Mouse (Mus musculus) forebrain, embryonic 16.5 days (tissue): ENCODE data around the gene Trpv3. TPM values are rescaled to one million over a fixed set of nuclear protein-coding genes. Genes with fewer than 3 reads are reported as not detected.
"Not testable (repeated sequence)": the region's sequence is repeated elsewhere in the genome, so short reads cannot be mapped to it uniquely, and the experiment has no call there.

Source experiments
- ATAC-seq: fragments of 200-750 bp; cut with Nextera tagmentation; 2 replicates; pipeline ENCODE4 v1.8.0; 2017; ENCODE audit warnings: mild to moderate bottlenecking, moderate library complexity
- H3K27ac ChIP-seq: fragments of 300-500 bp; sonication (generic); 2 replicates; pipeline ENCODE4 v1.5.1; 2014; ENCODE audit warnings: low read length, control low read depth
- H3K27me3 ChIP-seq: fragments of 300-500 bp; sonication (generic); replicated peaks from 2 replicates; pipeline ENCODE4 v1.6.1; 2014; ENCODE audit warnings: low read length; ENCODE audit not compliant: control insufficient read depth, insufficient read depth
- H3K36me3 ChIP-seq: fragments of 300-500 bp; sonication (generic); 2 replicates; pipeline ENCODE4 v1.6.1; 2014; ENCODE audit not compliant: control insufficient read depth, insufficient read depth
- H3K4me1 ChIP-seq: fragments of 300-500 bp; sonication (generic); replicated peaks from 2 replicates; pipeline ENCODE4 v1.6.1; 2014; ENCODE audit warnings: low read length; ENCODE audit not compliant: control insufficient read depth, insufficient read depth
- H3K4me2 ChIP-seq: fragments of 300-500 bp; sonication (generic); 2 replicates; pipeline ENCODE4 v1.6.1; 2014; ENCODE audit warnings: mild to moderate bottlenecking, low read length, control low read depth
- H3K4me3 ChIP-seq: fragments of 300-500 bp; sonication (generic); replicated peaks from 2 replicates; pipeline ENCODE4 v1.5.1; 2014; ENCODE audit warnings: mild to moderate bottlenecking, low read length, control low read depth
- H3K9ac ChIP-seq: fragments of 300-500 bp; sonication (generic); replicated peaks from 2 replicates; pipeline ENCODE4 v1.6.1; 2014; ENCODE audit warnings: low read depth, low read length, control low read depth
- H3K9me3 ChIP-seq: fragments of 300-500 bp; sonication (generic); 2 replicates; pipeline ENCODE4 v1.6.1; 2016; ENCODE audit warnings: low read length; ENCODE audit not compliant: control insufficient read depth
- WGBS: fragments of 180-500 bp; shearing (Covaris S2); extraction: QIAGEN DNeasy Blood & Tissue Kit; methylation state at CpG from one replicate; pipeline ENCODE4 v1.1.7; 2014; 5-methylcytosine and 5-hydroxymethylcytosine counted together
- polyA plus RNA-seq: library from polyadenylated mRNA; unstranded; fragments of >200 nt; fragmentation: Nextera tagmentation; extraction: Ambion mirVana; gene quantifications from 2 replicates; pipeline ENCODE4 v1.2.1, GENCODE M21; 2015

Trpv3 gene
- polyA plus RNA-seq, 1 experiment from 2014 or later = not detected

DNA sequence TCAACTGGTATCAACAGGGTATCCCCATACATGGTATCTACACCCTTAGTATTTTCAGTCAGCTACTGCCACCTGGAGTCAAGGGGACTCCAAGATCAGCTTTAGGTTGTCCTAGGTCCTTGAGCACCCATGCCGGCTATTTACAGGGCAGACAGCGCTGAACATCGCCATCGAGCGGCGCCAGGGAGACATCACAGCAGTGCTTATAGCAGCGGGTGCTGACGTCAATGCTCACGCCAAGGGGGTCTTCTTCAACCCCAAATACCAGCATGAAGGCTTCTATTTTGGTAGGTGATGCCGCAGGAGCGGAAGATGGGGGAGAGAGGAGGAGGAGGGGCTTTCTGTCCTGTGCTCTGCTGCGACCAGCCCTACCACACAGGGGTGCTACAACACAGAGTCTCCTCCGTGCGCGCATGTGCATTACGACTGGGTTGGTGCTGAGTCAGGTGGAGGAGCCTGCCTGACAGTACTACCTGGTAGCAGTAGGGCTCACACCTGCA lies 14.4 kb downstream of the Trpv3 start:
- ATAC-seq = peak; percentile 91
- Histone ChIP-seq H3K4me2 (peak overlapping the region; percentile 58), H3K27me3 (no peaks in the 10 kb centered on the region), H3K9me3 (no peaks in the 10 kb centered on the region), H3K27ac (no peak overlapping the region), H3K4me1 (no peaks in the 10 kb centered on the region), H3K36me3 (no peaks in the 10 kb centered on the region), H3K4me3 (peak overlapping the region; percentile 44), H3K9ac (peak overlapping the region; percentile 55)
- WGBS = 2% methylated on average over 16 of the region's 16 CpGs

DNA sequence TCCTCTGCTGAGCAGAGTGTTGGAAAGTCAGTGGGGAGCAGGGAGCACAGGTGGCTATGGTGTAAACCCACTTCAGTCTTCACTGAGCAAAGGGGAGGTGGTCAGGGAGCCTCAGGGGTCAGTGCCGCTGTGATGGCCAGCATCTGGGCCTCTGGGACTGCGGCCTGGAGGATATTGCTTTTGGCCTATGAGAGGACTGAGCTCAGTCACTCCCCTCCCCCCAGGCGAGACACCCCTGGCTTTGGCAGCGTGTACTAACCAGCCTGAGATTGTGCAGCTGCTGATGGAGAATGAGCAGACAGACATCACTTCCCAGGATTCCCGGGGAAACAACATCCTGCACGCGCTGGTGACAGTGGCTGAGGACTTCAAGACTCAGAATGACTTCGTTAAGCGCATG lies 16.2 kb downstream of the Trpv3 start:
- Histone ChIP-seq H3K4me3 (no peak overlapping the region), H3K4me2 (no peak overlapping the region), H3K9ac (no peak overlapping the region), H3K4me1 (no peaks in the 10 kb centered on the region), H3K36me3 (no peaks in the 10 kb centered on the region), H3K9me3 (no peaks in the 10 kb centered on the region), H3K27ac (no peak overlapping the region), H3K27me3 (no peaks in the 10 kb centered on the region)
- no peak for ATAC-seq
- 79% methylated on average over 9 of the region's 9 CpGs for WGBS

DNA sequence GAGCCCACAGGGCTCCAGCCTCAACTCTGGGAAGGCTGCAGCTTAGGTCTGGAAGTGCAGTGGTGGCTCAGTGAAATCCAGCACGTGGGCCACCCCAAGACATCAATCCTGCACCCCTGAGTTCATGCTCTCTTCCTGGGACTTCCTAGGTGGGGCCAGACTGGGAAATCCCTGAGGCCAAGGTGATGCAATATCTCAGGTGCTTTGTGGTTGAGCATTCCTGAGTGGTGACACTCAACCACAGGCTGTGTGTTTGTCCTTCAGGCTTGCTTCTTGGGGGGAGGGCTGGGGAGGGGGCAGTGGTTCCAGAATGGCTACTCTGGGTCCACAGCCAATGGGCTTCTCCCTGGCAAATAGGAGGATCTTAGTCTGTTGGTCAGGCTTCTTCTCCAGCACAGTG lies 16.7 kb downstream of the Trpv3 start:
- H3K9ac ChIP-seq = no peak overlapping the region
- 44% methylated on average over 1 of the region's 1 CpGs for WGBS
- no peaks in the 10 kb centered on the region for H3K27me3 ChIP-seq
- no peak overlapping the region for H3K27ac ChIP-seq
- H3K4me1 ChIP-seq = no peaks in the 10 kb centered on the region
- no peak overlapping the region for H3K4me3 ChIP-seq
- H3K9me3 ChIP-seq = no peaks in the 10 kb centered on the region
- no peak overlapping the region for H3K4me2 ChIP-seq
- ATAC-seq = no peak
- no peaks in the 10 kb centered on the region for H3K36me3 ChIP-seq

DNA sequence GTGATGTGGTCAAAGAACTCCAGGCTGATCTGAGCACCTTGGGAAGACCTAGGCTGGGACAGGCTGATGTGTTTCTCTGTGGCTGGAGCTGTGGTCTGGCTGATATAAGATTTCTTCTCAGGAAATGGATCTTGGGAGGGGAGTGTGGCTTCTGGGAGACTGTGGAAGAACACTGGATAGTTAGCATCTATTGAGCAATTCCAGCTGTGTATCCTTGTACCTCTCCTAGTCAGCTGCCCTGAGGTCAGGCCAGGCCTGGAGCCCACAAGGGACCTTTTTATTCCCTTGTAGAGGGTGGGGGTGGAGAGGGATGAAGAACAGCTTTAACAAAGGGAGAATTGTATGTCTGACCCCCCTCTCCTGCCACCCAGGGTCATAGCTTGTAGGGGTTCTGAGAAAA lies 17.2 kb downstream of the Trpv3 start:
- Histone ChIP-seq H3K4me2 (no peak overlapping the region), H3K4me3 (no peak overlapping the region), H3K27me3 (no peaks in the 10 kb centered on the region), H3K9ac (no peak overlapping the region), H3K27ac (no peak overlapping the region), H3K4me1 (no peaks in the 10 kb centered on the region), H3K36me3 (no peaks in the 10 kb centered on the region), H3K9me3 (no peaks in the 10 kb centered on the region)
- no peak for ATAC-seq

DNA sequence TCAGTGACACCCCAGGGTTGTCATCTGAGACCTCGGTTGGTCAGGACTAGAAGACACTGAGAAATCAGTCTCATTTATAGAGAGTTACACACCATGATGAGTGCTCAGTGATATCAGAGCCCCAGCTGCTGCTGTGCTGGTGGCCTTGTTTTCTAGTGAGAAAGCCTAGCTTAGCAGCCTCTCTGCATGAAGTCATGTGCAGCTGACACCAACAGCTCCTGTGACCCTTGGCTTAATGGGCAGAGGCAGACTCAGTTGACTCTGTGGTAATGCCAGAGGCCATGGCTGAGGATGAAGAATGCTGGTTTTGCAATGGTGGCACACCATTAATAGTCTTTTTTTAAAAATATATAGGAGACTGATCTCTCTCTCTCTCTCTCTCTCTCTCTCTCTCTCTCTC lies 22.4 kb downstream of the Trpv3 start:
- no peak overlapping the region for H3K9ac ChIP-seq
- no peaks in the 10 kb centered on the region for H3K9me3 ChIP-seq
- no peaks in the 10 kb centered on the region for H3K27me3 ChIP-seq
- H3K27ac ChIP-seq = no peak overlapping the region
- H3K36me3 ChIP-seq = no peaks in the 10 kb centered on the region
- H3K4me3 ChIP-seq = no peak overlapping the region
- H3K4me2 ChIP-seq = no peak overlapping the region
- WGBS = 81% methylated on average over 1 of the region's 1 CpGs
- no peaks in the 10 kb centered on the region for H3K4me1 ChIP-seq
- ATAC-seq = no peak

DNA sequence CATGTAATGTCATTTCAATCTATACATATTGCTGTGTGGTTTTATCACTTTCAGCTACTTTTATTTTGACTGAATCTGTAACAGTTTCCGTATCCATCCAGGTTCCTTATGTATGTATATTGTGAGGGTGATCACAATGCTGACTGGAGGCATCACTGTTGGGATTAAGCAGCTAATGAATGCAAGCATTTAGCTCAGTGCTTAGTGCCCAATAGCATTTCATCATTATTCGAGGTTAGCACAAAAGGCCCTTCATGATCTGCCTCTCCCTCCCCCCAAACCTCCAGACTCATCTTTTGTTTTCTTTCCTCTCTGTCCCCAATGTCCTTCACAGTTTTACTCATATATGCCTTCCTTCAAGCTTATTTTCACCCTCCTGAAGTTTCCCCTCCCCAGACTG lies 35.9 kb downstream of the Trpv3 start:
- Histone ChIP-seq H3K4me2 (no peak overlapping the region), H3K4me1 (no peaks in the 10 kb centered on the region), H3K27me3 (no peaks in the 10 kb centered on the region), H3K4me3 (no peak overlapping the region), H3K36me3 (no peaks in the 10 kb centered on the region), H3K27ac (no peak overlapping the region), H3K9me3 (no peaks in the 10 kb centered on the region), H3K9ac (no peak overlapping the region)
- ATAC-seq = no peak
- 5% methylated on average over 2 of the region's 2 CpGs for WGBS

DNA sequence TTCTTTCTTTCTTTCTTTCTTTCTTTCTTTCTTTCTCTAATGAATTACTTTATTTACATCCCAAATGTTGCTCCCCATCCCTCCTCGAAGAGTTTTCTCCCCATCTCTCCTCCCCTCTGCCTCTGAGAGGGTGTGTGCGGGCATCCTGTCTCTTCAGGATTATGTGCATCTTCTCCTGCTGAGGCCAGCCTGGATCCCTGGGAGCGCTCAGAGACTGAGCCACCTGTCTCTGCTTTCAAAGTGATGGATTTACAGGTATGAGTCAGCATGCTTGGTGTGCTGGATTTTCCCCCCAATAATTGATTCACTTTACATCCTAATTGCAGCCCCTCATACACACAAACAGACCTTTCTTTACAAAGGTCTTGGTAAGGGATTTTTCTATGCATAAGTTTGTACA lies 48.8 kb downstream of the Trpv3 start:
- Histone ChIP-seq H3K4me1 (no peaks in the 10 kb centered on the region), H3K36me3 (no peaks in the 10 kb centered on the region), H3K27ac (no peak overlapping the region), H3K27me3 (no peaks in the 10 kb centered on the region), H3K9me3 (no peaks in the 10 kb centered on the region), H3K9ac (no peak overlapping the region), H3K4me3 (no peak overlapping the region), H3K4me2 (no peak overlapping the region)
- 52% methylated on average over 3 of the region's 3 CpGs for WGBS
- ATAC-seq = no peak

DNA sequence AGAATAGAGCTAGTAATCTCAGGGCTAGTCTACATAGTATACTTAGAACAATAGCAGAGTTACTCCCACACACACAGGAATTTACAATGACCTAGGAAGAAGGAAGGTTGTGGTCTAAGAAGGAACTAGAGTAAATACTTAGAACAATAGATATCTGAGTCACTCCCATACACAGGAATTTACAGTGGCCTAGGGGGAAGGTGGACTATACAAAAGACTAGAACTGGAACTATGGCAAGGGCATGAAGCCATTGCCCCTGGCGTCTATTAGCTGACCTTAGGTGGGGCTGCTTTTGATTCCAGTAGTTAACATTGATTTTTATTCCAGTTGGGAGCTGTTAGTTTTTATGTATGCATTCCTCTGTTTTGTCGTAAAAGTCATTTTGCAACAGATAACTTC lies 51.4 kb downstream of the Trpv3 start:
- H3K4me2 ChIP-seq, H3K9me3 ChIP-seq, H3K36me3 ChIP-seq, H3K27ac ChIP-seq, ATAC-seq, H3K27me3 ChIP-seq, H3K9ac ChIP-seq, H3K4me3 ChIP-seq, H3K4me1 ChIP-seq: not testable (repeated sequence)
- WGBS = 88% methylated on average over 2 of the region's 2 CpGs

DNA sequence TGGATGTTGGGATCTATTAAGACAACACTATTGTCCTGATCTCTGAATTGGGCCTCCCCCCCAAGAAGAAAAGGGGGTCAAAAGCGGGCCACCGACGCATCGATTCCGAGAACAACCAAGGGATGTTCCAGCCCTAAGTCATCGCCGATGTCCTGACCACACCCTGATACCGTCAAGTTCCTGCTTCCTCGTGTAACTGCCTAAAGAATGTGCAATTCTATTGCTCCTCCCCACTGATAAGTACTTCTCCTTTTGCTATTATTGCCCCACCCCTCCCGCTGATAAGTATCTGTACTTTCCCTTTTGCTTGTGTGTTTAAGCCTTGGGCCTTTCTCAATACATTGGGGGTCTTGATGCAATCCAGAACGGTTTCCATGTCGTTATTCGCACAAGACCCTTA lies 53.9 kb downstream of the Trpv3 start:
- H3K27me3 ChIP-seq, H3K4me2 ChIP-seq, H3K9me3 ChIP-seq, H3K4me1 ChIP-seq, ATAC-seq, H3K36me3 ChIP-seq, H3K9ac ChIP-seq, H3K4me3 ChIP-seq, H3K27ac ChIP-seq: not testable (repeated sequence)
- 94% methylated on average over 13 of the region's 13 CpGs for WGBS
